Mouse (Mus musculus) liver, embryonic 14.5 days (tissue): ENCODE results near the gene Cxcr5. TPM values are rescaled to one million over a fixed set of nuclear protein-coding genes. Genes with fewer than 3 reads are reported as not detected.

Source experiments
- ATAC-seq: fragments of 200-750 bp; cut with Nextera tagmentation; 2 replicates; pipeline ENCODE4 v1.8.0; 2017; ENCODE audit warnings: moderate number of reproducible peaks, mild to moderate bottlenecking, moderate library complexity; ENCODE audit not compliant: insufficient read depth
- DNase-seq, 3 experiments: peaks; one replicate each; pipeline ENCODE4 v3.0.0-alpha.2; 2012 to 2013; ENCODE audit warnings: low read depth in 3 of 3, low spot score in 3 of 3
- H3K27ac ChIP-seq: fragments of 300-500 bp; sonication (generic); 2 replicates; pipeline ENCODE4 v1.5.1; 2014; ENCODE audit warnings: moderate library complexity, mild to moderate bottlenecking, control low read depth, inconsistent platforms
- H3K27me3 ChIP-seq: fragments of 300-500 bp; sonication (generic); 2 replicates; pipeline ENCODE4 v1.6.1; 2014; ENCODE audit warnings: mild to moderate bottlenecking, low read length, moderate library complexity; ENCODE audit not compliant: control insufficient read depth, insufficient read depth
- H3K36me3 ChIP-seq: fragments of 300-500 bp; sonication (generic); replicated peaks from 2 replicates; pipeline ENCODE4 v1.6.1; 2014; ENCODE audit warnings: low read depth; ENCODE audit not compliant: control insufficient read depth, insufficient read depth
- H3K4me1 ChIP-seq, 2 experiments: fragments of 200-500 bp in 1 of 2; fragments of 300-500 bp in 1 of 2; sonication (generic) in 1 of 2; replicated peaks; 2 replicates each; pipeline ENCODE4 v1.6.1; 2012 to 2014; ENCODE audit warnings: antibody characterized with exemption in 1 of 2, inconsistent platforms in 1 of 2, low read length in 1 of 2; ENCODE audit not compliant: control insufficient read depth in 2 of 2, insufficient read depth in 2 of 2
- H3K4me2 ChIP-seq: fragments of 300-500 bp; sonication (generic); 2 replicates; pipeline ENCODE4 v1.6.1; 2014; ENCODE audit warnings: low read depth, mild to moderate bottlenecking, control low read depth, moderate library complexity
- H3K4me3 ChIP-seq, 2 experiments: fragments of 200-500 bp in 1 of 2; fragments of 300-500 bp in 1 of 2; sonication (generic) in 1 of 2; 2 replicates each; pipeline ENCODE4 v1.5.1; 2012 to 2014; ENCODE audit warnings: low read depth in 2 of 2, low read length in 2 of 2, mild to moderate bottlenecking in 2 of 2, control low read depth in 1 of 2, inconsistent platforms in 1 of 2, moderate library complexity in 1 of 2; ENCODE audit not compliant: insufficient read depth in 1 of 2
- H3K9ac ChIP-seq: fragments of 300-500 bp; sonication (generic); replicated peaks from 2 replicates; pipeline ENCODE4 v1.6.1; 2014; ENCODE audit warnings: mild to moderate bottlenecking, control low read depth, moderate library complexity
- H3K9me3 ChIP-seq: fragments of 300-500 bp; sonication (generic); 2 replicates; pipeline ENCODE4 v1.6.1; 2016; ENCODE audit warnings: low read length, mixed read lengths; ENCODE audit not compliant: control insufficient read depth
- CTCF ChIP-seq: IDR thresholded peaks from 2 replicates; pipeline ENCODE4 v1.5.1; 2016; ENCODE audit warnings: antibody characterized with exemption, low read depth, control low read depth
- EP300 ChIP-seq: IDR thresholded peaks from 2 replicates; pipeline ENCODE4 v1.6.1; 2016; ENCODE audit warnings: antibody characterized with exemption, low read depth
- WGBS: fragments of 180-500 bp; shearing (Covaris S2); extraction: QIAGEN DNeasy Blood & Tissue Kit; methylation state at CpG from one replicate; pipeline ENCODE4 v1.1.7; 2014; ENCODE audit not compliant: insufficient replicate concordance; 5-methylcytosine and 5-hydroxymethylcytosine counted together
- polyA plus RNA-seq, 2 experiments: library from polyadenylated mRNA; depleted of rRNA in 1 of 2; stranded (reverse) in 1 of 2; unstranded in 1 of 2; fragments of >200 nt; fragmentation: Nextera tagmentation in 1 of 2; extraction: Ambion mirVana in 1 of 2; gene quantifications; 2 replicates each; pipeline versions ENCODE4 v1.2.1 to v1.2.3; 2012 to 2014

The Cxcr5 gene
- polyA plus RNA-seq, 2 experiments: 0.03 TPM; not detected in 1

DNA sequence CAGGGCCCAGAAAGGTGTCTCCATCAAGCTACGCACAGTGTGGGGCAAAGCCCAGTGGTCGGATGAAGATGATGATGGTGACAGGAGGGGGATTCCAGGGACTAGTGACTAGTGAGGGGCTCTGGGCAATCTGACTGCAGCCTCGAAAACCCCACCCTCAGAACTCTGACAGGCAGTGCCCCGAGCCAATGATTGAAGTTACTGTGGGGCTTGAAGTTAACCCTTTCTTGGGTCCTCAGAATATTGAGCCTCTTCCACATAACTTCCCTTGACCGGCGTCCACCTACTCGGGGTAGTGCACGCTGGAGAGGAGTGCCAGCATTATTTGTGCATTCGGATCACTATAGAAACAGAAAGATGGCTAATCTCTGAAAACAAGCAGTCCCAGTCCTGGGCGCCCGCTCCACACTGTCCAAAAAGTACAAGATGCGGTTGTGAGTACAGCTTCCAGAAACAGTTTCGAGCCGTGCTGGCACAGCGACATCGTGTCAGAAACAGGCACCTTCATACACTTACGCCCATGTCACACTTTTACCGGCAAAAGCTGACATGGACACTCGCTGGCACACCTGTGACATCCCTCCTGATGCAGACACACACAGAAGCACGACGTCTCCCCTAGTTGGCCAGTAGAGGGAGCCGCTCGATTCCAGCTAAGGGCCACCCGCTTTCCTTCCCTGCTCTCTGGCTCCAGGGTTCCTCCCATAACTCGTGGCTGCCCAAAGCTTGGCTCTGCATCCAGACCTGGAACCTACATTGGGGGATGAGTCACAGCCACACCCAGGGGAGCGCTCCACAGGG, 81.8 kb downstream of the Cxcr5 start:
- peak; percentile 59 for ATAC-seq
- Histone ChIP-seq H3K9me3 (no peaks in the 10 kb centered on the region), H3K9ac (no peak overlapping the region), H3K4me3 (peak overlapping the region; percentile 51 to 55), H3K4me1 (peaks cover 0 to 14% of the 10 kb centered on the region in 2 experiments; a peak in 3 of 4 replicates), H3K27me3 (peaks cover 42% of the 10 kb centered on the region), H3K4me2 (peak overlapping the region; percentile 75), H3K27ac (no peak overlapping the region), H3K36me3 (no peaks in the 10 kb centered on the region)
- TF ChIP-seq EP300 (no peak), CTCF (peak; percentile 94)
- peak; percentile 53 to 60 (median 59) for DNase-seq
- WGBS: 2% methylated on average over 26 of the region's 26 CpGs

DNA sequence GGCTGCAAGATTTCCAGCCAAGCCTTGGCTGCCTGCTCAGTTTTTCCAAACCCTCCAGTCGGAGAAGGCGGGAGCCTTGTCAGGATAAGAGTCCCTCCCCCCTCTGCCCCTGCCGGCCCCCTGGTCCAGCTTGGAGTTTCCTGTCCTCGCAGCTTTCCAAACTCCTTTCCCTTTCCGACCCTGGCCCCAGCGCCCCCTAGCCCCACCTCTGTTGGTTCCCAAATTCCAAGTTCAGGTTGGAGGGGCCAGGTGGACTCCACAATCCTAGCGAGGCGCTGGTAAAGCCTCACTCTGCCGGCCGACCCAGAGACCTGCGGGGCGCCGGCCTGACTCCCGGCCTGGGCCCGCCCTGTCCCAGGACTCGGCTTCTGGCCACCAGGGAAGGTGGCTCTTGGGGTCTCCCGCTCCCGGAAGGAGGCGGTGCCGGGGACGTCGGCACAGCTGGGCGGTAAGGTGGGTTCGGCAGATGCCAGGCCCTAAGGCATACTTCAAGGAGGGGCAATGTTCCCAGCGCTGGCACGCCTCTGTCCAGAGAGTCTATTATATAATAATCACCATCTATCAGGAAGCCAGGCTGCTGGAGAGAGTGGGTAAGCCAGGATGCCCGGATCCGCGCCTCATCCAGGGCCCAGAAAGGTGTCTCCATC, 82.6 kb downstream of the Cxcr5 start:
- under 1% methylated on average over 29 of the region's 29 CpGs for WGBS
- no peak overlapping the region; the same call in 1 of the 2 replicates for H3K9ac ChIP-seq
- peak overlapping the region; percentile 51 to 55 for H3K4me3 ChIP-seq
- no peak overlapping the region for H3K27ac ChIP-seq
- DNase-seq (no peak), ATAC-seq (0 out of 2 replicates have a peak, but pooled peaks have one; percentile 1)
- no peaks in the 10 kb centered on the region for H3K9me3 ChIP-seq
- peaks cover 42% of the 10 kb centered on the region for H3K27me3 ChIP-seq
- TF ChIP-seq CTCF (no peak), EP300 (no peak)
- H3K4me1 ChIP-seq: peaks cover 0 to 13% of the 10 kb centered on the region in 2 experiments; a peak in 3 of 4 replicates
- peak overlapping the region; percentile 75 for H3K4me2 ChIP-seq
- H3K36me3 ChIP-seq: no peaks in the 10 kb centered on the region

DNA sequence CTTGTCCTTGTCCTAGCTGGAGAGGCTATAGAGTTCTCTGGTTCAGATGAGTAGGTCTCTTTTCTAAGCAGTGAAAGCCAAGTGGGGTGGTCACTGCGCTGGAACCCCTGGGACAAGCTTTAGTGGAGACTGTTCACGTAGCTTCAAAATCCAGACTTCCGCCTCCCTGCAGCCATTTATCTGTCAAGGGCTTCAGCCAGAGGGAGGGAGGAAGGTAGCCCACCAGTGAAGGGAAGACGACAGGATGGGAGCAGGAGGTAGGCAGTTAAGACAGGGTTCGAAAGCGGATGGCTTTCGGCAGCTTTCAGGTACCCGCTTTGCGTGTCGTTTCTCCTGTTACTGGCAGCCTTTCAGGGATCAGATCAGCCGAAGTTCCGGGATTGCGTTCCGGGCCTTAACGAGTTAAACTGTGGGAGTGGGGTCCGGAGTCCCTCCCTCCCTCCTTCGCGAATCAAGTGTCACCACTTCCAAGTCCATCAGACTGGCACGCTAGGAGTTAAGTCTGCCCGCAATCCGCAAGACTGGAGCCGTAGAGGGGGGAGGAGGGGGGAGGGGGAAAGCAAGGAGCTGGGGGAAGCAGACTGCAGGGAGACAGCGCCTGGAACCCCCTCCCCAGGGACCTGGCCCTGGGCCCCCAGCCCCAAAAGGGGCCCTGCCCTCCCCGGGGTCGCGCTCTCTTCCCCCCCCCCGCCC, 83.3 kb downstream of the Cxcr5 start:
- no peak overlapping the region for H3K27ac ChIP-seq
- no peak for ATAC-seq
- no peak overlapping the region for H3K9ac ChIP-seq
- DNase-seq: no peak
- TF ChIP-seq CTCF (no peak), EP300 (no peak)
- peaks cover 36% of the 10 kb centered on the region for H3K27me3 ChIP-seq
- H3K4me1 ChIP-seq: peaks cover 0 to 12% of the 10 kb centered on the region in 2 experiments; a peak in 2 of 4 replicates
- H3K9me3 ChIP-seq: no peaks in the 10 kb centered on the region
- WGBS: under 1% methylated on average over 27 of the region's 27 CpGs
- H3K4me3 ChIP-seq: peak overlapping the region; percentile 55 to 68
- no peaks in the 10 kb centered on the region for H3K36me3 ChIP-seq
- peak overlapping the region; percentile 75 for H3K4me2 ChIP-seq

DNA sequence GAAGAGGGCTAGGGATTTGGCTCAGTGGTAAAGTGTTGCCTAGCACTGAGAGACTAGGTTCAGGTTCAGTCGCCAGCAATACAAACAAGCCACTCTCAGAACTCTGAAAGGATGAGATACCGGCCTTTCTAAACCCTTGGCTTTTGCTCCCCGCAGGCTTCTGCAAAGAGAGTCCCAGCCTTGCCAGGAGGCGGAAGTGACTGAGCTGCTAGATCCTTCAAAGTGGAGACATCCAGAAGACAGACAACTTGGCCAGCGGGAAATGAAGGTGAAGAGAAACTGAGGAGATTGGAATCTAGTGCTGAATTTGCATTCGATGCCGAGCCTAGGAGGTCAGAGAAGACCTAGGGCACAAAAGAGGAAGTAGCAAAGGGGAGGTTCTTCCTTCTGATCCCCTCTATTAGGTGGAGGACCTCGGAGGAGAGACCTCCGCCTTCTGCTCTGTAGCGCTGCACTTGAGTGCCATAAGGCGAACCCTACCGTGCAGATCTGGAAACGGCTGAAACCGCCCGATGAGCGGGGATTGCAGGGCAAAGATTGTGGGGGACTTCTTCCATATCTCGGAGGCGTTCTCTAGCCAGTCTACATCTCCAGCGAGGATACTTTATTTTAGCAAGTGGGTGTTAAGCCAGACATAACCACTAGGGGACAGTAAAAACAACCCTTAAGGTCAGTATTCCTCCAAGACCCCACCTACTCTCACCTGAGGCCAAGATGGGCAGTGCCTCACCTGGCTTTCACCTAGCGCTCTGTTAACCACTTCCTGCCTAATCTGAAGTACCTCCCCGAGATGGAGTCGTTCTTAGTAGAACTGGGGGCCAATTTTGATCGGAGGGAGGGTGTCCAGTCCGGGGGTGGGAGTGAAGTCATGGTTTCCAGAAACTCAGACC, 84.1 kb downstream of the Cxcr5 start:
- Histone ChIP-seq H3K4me2 (peak overlapping the region; percentile 75), H3K9ac (no peak overlapping the region), H3K9me3 (no peaks in the 10 kb centered on the region), H3K4me3 (peak overlapping the region; percentile 55 to 68), H3K4me1 (peaks cover 0 to 12% of the 10 kb centered on the region in 2 experiments; a peak in 2 of 4 replicates), H3K27ac (no peak overlapping the region), H3K27me3 (peaks cover 28% of the 10 kb centered on the region), H3K36me3 (no peaks in the 10 kb centered on the region)
- WGBS: 4% methylated on average over 24 of the region's 24 CpGs
- ATAC-seq: no peak
- no peak for TF ChIP-seq EP300
- TF ChIP-seq CTCF: peak; percentile 78
- DNase-seq: no peak
